Mouse (Mus musculus): ENCODE results near the gene Tmem273.

Gene Tmem273

DNA sequence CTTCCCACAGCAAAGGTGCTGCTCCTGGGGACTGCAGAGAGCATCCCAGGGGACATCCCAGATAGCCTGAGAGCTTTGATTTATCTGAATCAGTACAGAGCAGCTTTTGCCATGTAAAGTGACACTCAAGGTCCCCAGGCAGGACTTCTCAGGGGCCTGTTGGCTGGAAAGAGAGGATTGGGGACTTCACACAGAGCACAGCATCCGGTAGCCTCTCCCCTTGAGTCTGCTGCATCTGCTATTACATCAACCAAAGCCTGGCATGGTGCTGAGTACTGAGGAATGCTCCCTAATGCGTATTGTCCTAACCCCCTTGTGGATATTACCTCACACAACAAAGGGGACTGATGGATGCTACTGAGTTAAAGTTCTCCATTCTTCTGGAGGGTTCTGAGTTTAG is 75.9 kb downstream of the Tmem273 start:
- DNase-seq = no peak

DNA sequence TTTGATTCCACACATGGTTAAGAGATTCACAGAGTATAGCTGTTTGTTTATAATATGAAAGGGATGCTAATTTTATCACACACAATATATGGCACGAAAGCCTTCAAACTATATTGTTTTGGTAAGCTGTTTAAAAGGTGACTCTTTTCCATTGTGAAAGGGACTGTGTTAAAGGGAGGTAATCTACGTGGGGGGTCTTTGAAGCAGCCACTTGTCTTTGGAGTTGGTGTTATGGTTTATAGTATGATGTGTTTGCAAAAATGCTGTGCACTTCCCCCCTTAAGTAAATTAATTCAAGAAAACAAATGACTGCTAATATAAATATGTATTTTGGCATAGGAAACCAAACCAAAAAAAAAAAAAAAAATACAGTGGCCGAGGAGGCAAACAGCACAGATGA is 79.6 kb downstream of the Tmem273 start:
- no peak for DNase-seq
